Mouse (Mus musculus) stomach, postnatal 0 days (tissue): ENCODE measurements at regions not wholly inside any gene's neighbourhood (a gene's known extent, or its start where the extent isn't known, plus 50 kb on each side); places are given as distances from the start of the nearest gene placed in this dataset.

Experiments
- ATAC-seq: fragments of 200-750 bp; cut with Nextera tagmentation; 2 replicates; pipeline ENCODE4 v1.8.0; 2017; ENCODE audit not compliant: low FRiP score, low TSS enrichment
- DNase-seq: peaks from one replicate; pipeline ENCODE4 v3.0.0-alpha.2; 2016; ENCODE audit warnings: low spot score
- H3K27ac ChIP-seq: fragments of 300-500 bp; sonication (generic); replicated peaks from 2 replicates; pipeline ENCODE4 v1.5.1; 2014; ENCODE audit warnings: mild to moderate bottlenecking, control low read depth
- H3K27me3 ChIP-seq: fragments of 300-500 bp; sonication (generic); 2 replicates; pipeline ENCODE4 v1.6.1; 2014; ENCODE audit warnings: low read length; ENCODE audit not compliant: control insufficient read depth, insufficient read depth
- H3K36me3 ChIP-seq: fragments of 300-500 bp; sonication (generic); 2 replicates; pipeline ENCODE4 v1.6.1; 2014; ENCODE audit warnings: low read length, mixed read lengths; ENCODE audit not compliant: control insufficient read depth, insufficient read depth
- H3K4me1 ChIP-seq: fragments of 300-500 bp; sonication (generic); replicated peaks from 2 replicates; pipeline ENCODE4 v1.6.1; 2014; ENCODE audit warnings: antibody characterized with exemption; ENCODE audit not compliant: control insufficient read depth, insufficient read depth
- H3K4me2 ChIP-seq: fragments of 300-500 bp; sonication (generic); replicated peaks from 2 replicates; pipeline ENCODE4 v1.6.1; 2014; ENCODE audit warnings: low read depth, mild to moderate bottlenecking, control low read depth, moderate library complexity
- H3K4me3 ChIP-seq: fragments of 300-500 bp; sonication (generic); 2 replicates; pipeline ENCODE4 v1.5.1; 2014; ENCODE audit warnings: low read depth, low read length, control low read depth
- H3K9ac ChIP-seq: fragments of 300-500 bp; sonication (generic); 2 replicates; pipeline ENCODE4 v1.6.1; 2014; ENCODE audit warnings: mild to moderate bottlenecking, low read length, control low read depth, mixed read lengths
- H3K9me3 ChIP-seq: fragments of 300-500 bp; sonication (generic); 2 replicates; pipeline ENCODE4 v1.6.1; 2016; ENCODE audit warnings: low read length; ENCODE audit not compliant: control insufficient read depth
- CTCF ChIP-seq: IDR thresholded peaks from 2 replicates; pipeline ENCODE4 v1.5.1; 2016; ENCODE audit warnings: antibody characterized with exemption, low read depth, mild to moderate bottlenecking, moderate library complexity
- EP300 ChIP-seq: optimal IDR thresholded peaks from 2 replicates; pipeline ENCODE3; 2016; ENCODE audit warnings: antibody characterized with exemption
- WGBS: fragments of 180-500 bp; shearing (Covaris S2); extraction: QIAGEN DNeasy Blood & Tissue Kit; methylation state at CpG from one replicate; pipeline ENCODE4 v1.1.7; 2014; 5-methylcytosine and 5-hydroxymethylcytosine counted together

- H3K27ac ChIP-seq, result no peak overlapping the region
- ATAC-seq, result no peak
- no peaks in the 10 kb centered on the region for H3K36me3 ChIP-seq
- H3K9me3 ChIP-seq, result no peaks in the 10 kb centered on the region
- no peak for DNase-seq
- no peak overlapping the region for H3K4me2 ChIP-seq
- 72% methylated on average over 3 of the region's 3 CpGs for WGBS
- no peaks in the 10 kb centered on the region for H3K27me3 ChIP-seq
- H3K4me3 ChIP-seq, result no peak overlapping the region
- no peak overlapping the region for H3K9ac ChIP-seq
- TF ChIP-seq CTCF (no peak), EP300 (no peak)
- H3K4me1 ChIP-seq, result no peaks in the 10 kb centered on the region
Measured at GRCm38 (mm10) chr15:42231692-42232091, 2097.5 kb downstream of the 9330182O14Rik start.

- WGBS, result 94% methylated on average over 1 of the region's 1 CpGs
- Histone ChIP-seq H3K9ac (no peak overlapping the region), H3K4me3 (no peak overlapping the region), H3K36me3 (no peaks in the 10 kb centered on the region), H3K4me2 (no peak overlapping the region), H3K9me3 (no peaks in the 10 kb centered on the region), H3K27me3 (no peaks in the 10 kb centered on the region), H3K27ac (no peak overlapping the region), H3K4me1 (no peaks in the 10 kb centered on the region)
- DNase-seq, result no peak
- no peak for TF ChIP-seq EP300
- no peak for TF ChIP-seq CTCF
- no peak for ATAC-seq
Measured at GRCm38 (mm10) chr15:42246812-42247211, 2112.6 kb downstream of the 9330182O14Rik start.

- H3K9ac ChIP-seq, result no peak overlapping the region
- no peak overlapping the region for H3K4me3 ChIP-seq
- H3K9me3 ChIP-seq, result no peaks in the 10 kb centered on the region
- H3K4me1 ChIP-seq, result no peaks in the 10 kb centered on the region
- ATAC-seq, result no peak
- WGBS, result 52% methylated on average over 2 of the region's 2 CpGs
- no peak overlapping the region for H3K4me2 ChIP-seq
- no peaks in the 10 kb centered on the region for H3K27me3 ChIP-seq
- no peaks in the 10 kb centered on the region for H3K36me3 ChIP-seq
- TF ChIP-seq EP300 (no peak), CTCF (no peak)
- H3K27ac ChIP-seq, result no peak overlapping the region
- DNase-seq, result no peak
Measured at GRCm38 (mm10) chr15:42252730-42253330, 2118.7 kb downstream of the 9330182O14Rik start.

GRCm38 (mm10) chr15:42256343-42256742, 2122.2 kb downstream of the 9330182O14Rik start:
- Histone ChIP-seq H3K9ac (no peak overlapping the region), H3K36me3 (no peaks in the 10 kb centered on the region), H3K4me2 (no peak overlapping the region), H3K27me3 (no peaks in the 10 kb centered on the region), H3K4me3 (no peak overlapping the region), H3K4me1 (no peaks in the 10 kb centered on the region), H3K27ac (no peak overlapping the region), H3K9me3 (no peaks in the 10 kb centered on the region)
- no peak for ATAC-seq
- 55% methylated on average over 2 of the region's 2 CpGs for WGBS
- TF ChIP-seq CTCF (no peak), EP300 (no peak)
- DNase-seq, result no peak

GRCm38 (mm10) chr15:42275117-42275516, 2141.0 kb downstream of the 9330182O14Rik start:
- TF ChIP-seq EP300 (no peak), CTCF (no peak)
- Histone ChIP-seq H3K27me3 (no peaks in the 10 kb centered on the region), H3K9ac (no peak overlapping the region), H3K4me3 (no peak overlapping the region), H3K4me2 (no peak overlapping the region), H3K36me3 (no peaks in the 10 kb centered on the region), H3K4me1 (no peaks in the 10 kb centered on the region), H3K9me3 (no peaks in the 10 kb centered on the region), H3K27ac (no peak overlapping the region)
- 41% methylated on average over 1 of the region's 1 CpGs for whole genome bisulfite sequencing
- ATAC-seq, result no peak
- no peak for DNase-seq

- 61% methylated on average over 2 of the region's 2 CpGs for WGBS
- no peak for ATAC-seq
Measured at GRCm38 (mm10) chr15:42277247-42277646, 2143.1 kb downstream of the 9330182O14Rik start.

More at GRCm38 (mm10) chr15:42277247-42277646, 2143.1 kb downstream of the 9330182O14Rik start:
- Histone ChIP-seq H3K9ac (no peak overlapping the region), H3K27ac (no peak overlapping the region), H3K4me3 (no peak overlapping the region), H3K27me3 (no peaks in the 10 kb centered on the region), H3K9me3 (no peaks in the 10 kb centered on the region), H3K4me1 (no peaks in the 10 kb centered on the region), H3K36me3 (no peaks in the 10 kb centered on the region), H3K4me2 (no peak overlapping the region)
- DNase-seq, result no peak
- TF ChIP-seq EP300, result no peak
- no peak for TF ChIP-seq CTCF
